Mouse (Mus musculus) liver, embryonic 11.5 days (tissue): ENCODE data around the gene Nme3. TPM values are rescaled to one million over a fixed set of nuclear protein-coding genes. Genes with fewer than 3 reads are reported as not detected.

Source experiments
- polyA plus RNA-seq: library from polyadenylated mRNA; unstranded; fragments of >200 nt; fragmentation: Nextera tagmentation; extraction: Ambion mirVana; gene quantifications from 2 replicates; pipeline ENCODE4 v1.2.1, GENCODE M21; 2014

Gene Nme3
- polyA plus RNA-seq, 1 experiment from 2014 or later, result 70.5 TPM

Other genes starting within 250 kb of the Nme3 start
- 23.6 and 25.1 TPM in 2 replicates for gene Slc9a3r2, start 246.2 kb upstream of the Nme3 start, polyA plus RNA-seq
- 0.31 and 0.47 TPM in 2 replicates for gene Npw, start 238.0 kb upstream of the Nme3 start, polyA plus RNA-seq
- 37.4 and 38.3 TPM in 2 replicates for gene Zfp598, start 226.8 kb upstream of the Nme3 start, polyA plus RNA-seq
- 0.26 and 0.49 TPM in 2 replicates for gene Syngr3, start 206.5 kb upstream of the Nme3 start, polyA plus RNA-seq
- gene Gfer, start 200.3 kb upstream of the Nme3 start, polyA plus RNA-seq, result 64.2 and 74.7 TPM in 2 replicates
- gene Noxo1, start 200.3 kb upstream of the Nme3 start, polyA plus RNA-seq, result 0.56 and 0.58 TPM in 2 replicates
- gene Tbl3, start 188.8 kb upstream of the Nme3 start, polyA plus RNA-seq, result 102 and 109 TPM in 2 replicates
- 0.25 and 0.27 TPM in 2 replicates for gene Rnf151, start 178.4 kb upstream of the Nme3 start, polyA plus RNA-seq
- gene Rps2, start 178.4 kb upstream of the Nme3 start, polyA plus RNA-seq, result 2,083 and 2,225 TPM in 2 replicates
- gene Ndufb10, start 172.0 kb upstream of the Nme3 start, polyA plus RNA-seq, result 301 and 321 TPM in 2 replicates
- not detected in 2 replicates for gene Rpl3l, start 168.7 kb upstream of the Nme3 start, polyA plus RNA-seq
- gene Msrb1, start 159.9 kb upstream of the Nme3 start, polyA plus RNA-seq, result 30.7 and 31.0 TPM in 2 replicates
- gene Hs3st6, start 143.5 kb upstream of the Nme3 start, polyA plus RNA-seq, result 0.41 and 0.45 TPM in 2 replicates
- 1.9 and 3.0 TPM in 2 replicates for gene Meiob, start 92.2 kb upstream of the Nme3 start, polyA plus RNA-seq
- gene Hagh, start 56.4 kb upstream of the Nme3 start, polyA plus RNA-seq, result 53.8 and 56.3 TPM in 2 replicates
- gene Fahd1, start 46.1 kb upstream of the Nme3 start, polyA plus RNA-seq, result 38.3 and 38.6 TPM in 2 replicates
- gene Igfals, start 30.5 kb upstream of the Nme3 start, polyA plus RNA-seq, result 4.3 and 4.9 TPM in 2 replicates
- gene Nubp2, start 10.2 kb upstream of the Nme3 start, polyA plus RNA-seq, result 123 and 135 TPM in 2 replicates
- 35.0 and 40.9 TPM in 2 replicates for gene Spsb3, start 9.9 kb upstream of the Nme3 start, polyA plus RNA-seq
- gene Eme2, start 1.4 kb upstream of the Nme3 start, polyA plus RNA-seq, result 21.9 and 23.4 TPM in 2 replicates
- 123 and 129 TPM in 2 replicates for gene Mrps34, start 1.4 kb upstream of the Nme3 start, polyA plus RNA-seq
- gene Mapk8ip3, start 40.5 kb downstream of the Nme3 start, polyA plus RNA-seq, result 19.8 and 28.0 TPM in 2 replicates
- 164 and 168 TPM in 2 replicates for gene Jpt2, start 64.2 kb downstream of the Nme3 start, polyA plus RNA-seq
- 9.5 and 11.8 TPM in 2 replicates for gene Cramp1l, start 119.3 kb downstream of the Nme3 start, polyA plus RNA-seq
- gene Ift140, start 119.6 kb downstream of the Nme3 start, polyA plus RNA-seq, result 51.6 and 55.3 TPM in 2 replicates
- 8.5 and 10.1 TPM in 2 replicates for gene Tmem204, start 187.1 kb downstream of the Nme3 start, polyA plus RNA-seq
- 46.2 and 49.6 TPM in 2 replicates for gene Telo2, start 219.5 kb downstream of the Nme3 start, polyA plus RNA-seq
- gene Ptx4, start 224.3 kb downstream of the Nme3 start, polyA plus RNA-seq, result not detected in 2 replicates
- 18.7 and 19.7 TPM in 2 replicates for gene Clcn7, start 236.9 kb downstream of the Nme3 start, polyA plus RNA-seq